Mouse (Mus musculus): ENCODE results near the gene Ap3m1. TPM values are rescaled to one million over a fixed set of nuclear protein-coding genes. Genes with fewer than 3 reads are reported as not detected.

Ap3m1 gene
- total and polyA plus RNA-seq, 2 experiments from 2014 or later: 50.1 to 67.6 TPM

GRCm38 (mm10) chr14:21074398-21075320, 22.4 kb upstream of the Ap3m1 start:
- Histone ChIP-seq H3K4me1 (ENCODE audit: insufficient read depth, low read length) (no peaks in the 10 kb centered on the region), H3K4me2 (ENCODE audit: low read depth, low read length, poor library complexity, severe bottlenecking) (0 out of 2 replicates have a peak overlapping the region, but pooled peaks have one; percentile 82), H3K9ac (replicated peaks; ENCODE audit: low read length, poor library complexity, severe bottlenecking) (no peak overlapping the region), H3K9me3 (ENCODE audit: low read length) (no peaks in the 10 kb centered on the region), H3K27ac (ENCODE audit: low read depth, low read length) (no peak overlapping the region), H3K36me3 (ENCODE audit: insufficient read depth, low read length) (no peaks in the 10 kb centered on the region), H3K27me3 (ENCODE audit: insufficient read depth, low read length) (no peaks in the 10 kb centered on the region), H3K4me3 (ENCODE audit: low read depth, low read length) (no peak overlapping the region)
- no peak for TF ChIP-seq CTCF (IDR thresholded peaks at IDR 0.05)
- ATAC-seq (ENCODE audit: low FRiP score) (no peak), DNase-seq (ENCODE audit: low spot score) (no peak)
- 73% methylated on average over 11 of the region's 11 CpGs for WGBS

GRCm38 (mm10) chr14:21073981-21074380, 21.7 kb upstream of the Ap3m1 start:
- TF ChIP-seq CTCF (IDR thresholded peaks at IDR 0.05): no peak
- Histone ChIP-seq H3K27me3 (ENCODE audit: insufficient read depth, low read length) (no peaks in the 10 kb centered on the region), H3K9me3 (ENCODE audit: low read length) (no peaks in the 10 kb centered on the region), H3K36me3 (ENCODE audit: insufficient read depth, low read length) (no peaks in the 10 kb centered on the region), H3K4me2 (ENCODE audit: low read depth, low read length, poor library complexity, severe bottlenecking) (no peak overlapping the region), H3K4me1 (ENCODE audit: insufficient read depth, low read length) (no peaks in the 10 kb centered on the region), H3K27ac (ENCODE audit: low read depth, low read length) (no peak overlapping the region), H3K9ac (replicated peaks; ENCODE audit: low read length, poor library complexity, severe bottlenecking) (no peak overlapping the region), H3K4me3 (ENCODE audit: low read depth, low read length) (no peak overlapping the region)
- 71% methylated on average over 3 of the region's 3 CpGs for WGBS
- no peak for ATAC-seq (ENCODE audit: low FRiP score)
- no peak for DNase-seq (ENCODE audit: low spot score)

- no peaks in the 10 kb centered on the region for H3K9me3 ChIP-seq (ENCODE audit: low read length)
- no peaks in the 10 kb centered on the region for H3K36me3 ChIP-seq (ENCODE audit: insufficient read depth, low read length)
- 91% methylated on average over 5 of the region's 5 CpGs for WGBS
- no peak overlapping the region for H3K4me2 ChIP-seq (ENCODE audit: low read depth, low read length, poor library complexity, severe bottlenecking)
- H3K9ac ChIP-seq (replicated peaks; ENCODE audit: low read length, poor library complexity, severe bottlenecking): no peak overlapping the region
- H3K27me3 ChIP-seq (ENCODE audit: insufficient read depth, low read length): no peaks in the 10 kb centered on the region
- H3K4me3 ChIP-seq (ENCODE audit: low read depth, low read length): no peak overlapping the region
- DNase-seq (ENCODE audit: low spot score) (no peak), ATAC-seq (ENCODE audit: low FRiP score) (no peak)
- no peak overlapping the region for H3K27ac ChIP-seq (ENCODE audit: low read depth, low read length)
- peak; percentile 31; the same call in 1 of the 2 replicates for TF ChIP-seq CTCF (IDR thresholded peaks at IDR 0.05)
- no peaks in the 10 kb centered on the region for H3K4me1 ChIP-seq (ENCODE audit: insufficient read depth, low read length)
Observed at GRCm38 (mm10) chr14:21069594-21069993, 17.3 kb upstream of the Ap3m1 start.

- H3K27me3 ChIP-seq (ENCODE audit: insufficient read depth, low read length): no peaks in the 10 kb centered on the region
- WGBS: 82% methylated on average over 8 of the region's 8 CpGs
- DNase-seq (ENCODE audit: low spot score) (no peak), ATAC-seq (ENCODE audit: low FRiP score) (no peak)
- H3K9ac ChIP-seq (replicated peaks; ENCODE audit: low read length, poor library complexity, severe bottlenecking): no peak overlapping the region
- TF ChIP-seq CTCF (IDR thresholded peaks at IDR 0.05): no peak
- H3K4me3 ChIP-seq (ENCODE audit: low read depth, low read length): no peak overlapping the region
- H3K36me3 ChIP-seq (ENCODE audit: insufficient read depth, low read length): no peaks in the 10 kb centered on the region
- no peak overlapping the region for H3K27ac ChIP-seq (ENCODE audit: low read depth, low read length)
- no peaks in the 10 kb centered on the region for H3K9me3 ChIP-seq (ENCODE audit: low read length)
- no peak overlapping the region for H3K4me2 ChIP-seq (ENCODE audit: low read depth, low read length, poor library complexity, severe bottlenecking)
- no peaks in the 10 kb centered on the region for H3K4me1 ChIP-seq (ENCODE audit: insufficient read depth, low read length)
Observed at GRCm38 (mm10) chr14:21065490-21066162, 13.3 kb upstream of the Ap3m1 start.

- Histone ChIP-seq H3K4me1 (ENCODE audit: insufficient read depth, low read length) (no peaks in the 10 kb centered on the region), H3K27ac (ENCODE audit: low read depth, low read length) (no peak overlapping the region), H3K9me3 (ENCODE audit: low read length) (no peaks in the 10 kb centered on the region), H3K9ac (replicated peaks; ENCODE audit: low read length, poor library complexity, severe bottlenecking) (no peak overlapping the region), H3K4me3 (ENCODE audit: low read depth, low read length) (no peak overlapping the region), H3K4me2 (ENCODE audit: low read depth, low read length, poor library complexity, severe bottlenecking) (no peak overlapping the region), H3K27me3 (ENCODE audit: insufficient read depth, low read length) (no peaks in the 10 kb centered on the region), H3K36me3 (ENCODE audit: insufficient read depth, low read length) (no peaks in the 10 kb centered on the region)
- no peak for ATAC-seq (ENCODE audit: low FRiP score)
- no peak for TF ChIP-seq CTCF (IDR thresholded peaks at IDR 0.05)
- 45% methylated on average over 1 of the region's 1 CpGs for WGBS
- no peak for DNase-seq (ENCODE audit: low spot score)
Observed at GRCm38 (mm10) chr14:21064321-21064720, 12.0 kb upstream of the Ap3m1 start.

Measured in midbrain, postnatal 0 days (tissue).